Mouse (Mus musculus): ENCODE results near the gene Trpm2. TPM values are rescaled to one million over a fixed set of nuclear protein-coding genes. Genes with fewer than 3 reads are reported as not detected.
"Not testable (repeated sequence)": the region's sequence is repeated elsewhere in the genome, so short reads cannot be mapped to it uniquely, and the experiment has no call there.

Gene Trpm2
- 0.91 and 0.92 TPM in 2 replicates for polyA plus RNA-seq (2015; fragmentation: Nextera tagmentation; extraction: Ambion mirVana)

DNA sequence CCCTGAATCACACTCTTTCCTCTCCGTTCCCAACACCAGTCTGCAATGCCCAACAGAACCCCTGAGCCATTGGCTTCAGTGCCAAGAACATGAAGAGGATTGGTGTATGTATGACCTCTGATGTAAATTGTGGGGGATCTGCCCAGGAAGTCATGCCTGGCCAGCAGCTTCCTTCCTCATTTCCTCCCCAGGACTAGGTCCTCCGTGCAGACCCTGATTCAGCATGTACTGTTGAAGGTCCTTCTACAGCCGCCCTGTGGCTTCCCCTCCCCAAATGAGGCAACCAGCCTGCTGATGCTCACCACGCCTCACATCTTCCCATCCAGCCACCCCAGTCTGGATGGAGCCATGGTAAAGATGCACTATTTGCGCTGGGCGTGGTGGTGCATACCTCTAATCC lies at the start of gene Trpm2:
Trpm2 (minus strand) TSS at position 83 of the 400 bp plus-strand sequence.
- H3K9ac ChIP-seq (ENCODE audit: low read depth, low read length) = 0 out of 2 replicates have a peak within 1 kb of the TSS, but pooled peaks have one; percentile 25
- 78% methylated on average over 6 of the region's 6 CpGs for WGBS
- H3K27ac ChIP-seq (ENCODE audit: low read length) = no peak within 1 kb of the TSS
- ATAC-seq = no peak
- peaks cover 18% of the 10 kb centered on the region for H3K27me3 ChIP-seq (replicated peaks; ENCODE audit: control insufficient read depth, insufficient read depth, low read length)
- H3K4me3 ChIP-seq (ENCODE audit: low read length) = peak within 1 kb of the TSS; percentile 35
- peak within 1 kb of the TSS; percentile 64 for H3K4me2 ChIP-seq (ENCODE audit: low read depth, low read length)
- H3K4me1 ChIP-seq (ENCODE audit: control insufficient read depth, insufficient read depth, low read length) = peaks cover 6% of the 10 kb centered on the region
- H3K36me3 ChIP-seq (ENCODE audit: control insufficient read depth, insufficient read depth, low read length) = no peaks in the 10 kb centered on the region
- H3K9me3 ChIP-seq (ENCODE audit: control insufficient read depth, low read length) = no peaks in the 10 kb centered on the region

DNA sequence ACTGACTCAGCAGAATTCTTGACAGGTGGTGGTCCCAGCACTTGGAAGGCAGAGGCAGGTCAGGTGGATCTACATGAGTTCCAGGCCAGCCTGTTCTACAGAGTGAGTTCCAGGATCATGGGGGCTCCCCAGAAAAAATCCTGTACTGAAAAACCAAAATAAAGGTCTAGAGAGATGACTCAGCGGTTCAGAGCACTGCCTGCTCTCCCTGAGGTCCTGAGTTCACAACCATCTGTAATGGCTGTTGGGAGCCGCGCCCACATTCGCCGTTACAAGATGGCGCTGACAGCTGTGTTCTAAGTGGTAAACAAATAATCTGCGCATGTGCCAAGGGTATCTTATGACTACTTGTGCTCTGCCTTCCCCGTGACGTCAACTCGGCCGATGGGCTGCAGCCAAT lies 49.6 kb upstream of the Trpm2 start:
- ATAC-seq; H3K9ac ChIP-seq (ENCODE audit: low read depth, low read length); H3K4me2 ChIP-seq (ENCODE audit: low read depth, low read length); H3K4me1 ChIP-seq (ENCODE audit: control insufficient read depth, insufficient read depth, low read length); H3K27ac ChIP-seq (ENCODE audit: low read length); H3K36me3 ChIP-seq (ENCODE audit: control insufficient read depth, insufficient read depth, low read length); H3K9me3 ChIP-seq (ENCODE audit: control insufficient read depth, low read length); H3K27me3 ChIP-seq (replicated peaks; ENCODE audit: control insufficient read depth, insufficient read depth, low read length); H3K4me3 ChIP-seq (ENCODE audit: low read length): not testable (repeated sequence)
- WGBS = 97% methylated on average over 6 of the region's 11 CpGs

DNA sequence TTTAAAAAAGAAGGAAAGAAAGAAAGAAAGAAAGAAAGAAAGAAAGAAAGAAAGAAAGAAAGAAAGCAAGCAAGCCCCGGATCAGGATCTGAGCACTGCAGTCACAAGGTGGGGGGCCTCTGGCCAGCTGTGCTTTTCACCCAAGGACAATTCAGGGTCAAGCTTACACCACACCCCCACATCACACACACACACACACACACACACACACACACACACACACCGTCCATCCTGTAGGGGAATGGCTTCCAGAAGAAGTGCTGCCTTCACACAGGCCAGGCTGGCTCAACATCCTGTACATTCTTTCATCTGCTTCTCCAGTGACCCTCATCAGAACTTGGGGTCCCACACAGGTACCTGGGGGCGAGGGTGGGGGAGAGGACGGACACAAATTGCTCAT lies 48.9 kb upstream of the Trpm2 start:
- Histone ChIP-seq H3K9ac (ENCODE audit: low read depth, low read length) (no peak overlapping the region), H3K27me3 (replicated peaks; ENCODE audit: control insufficient read depth, insufficient read depth, low read length) (no peaks in the 10 kb centered on the region), H3K9me3 (ENCODE audit: control insufficient read depth, low read length) (no peaks in the 10 kb centered on the region), H3K4me1 (ENCODE audit: control insufficient read depth, insufficient read depth, low read length) (peaks cover 4% of the 10 kb centered on the region), H3K4me2 (ENCODE audit: low read depth, low read length) (no peak overlapping the region; the same call in 1 of the 2 replicates), H3K27ac (ENCODE audit: low read length) (no peak overlapping the region), H3K36me3 (ENCODE audit: control insufficient read depth, insufficient read depth, low read length) (no peaks in the 10 kb centered on the region), H3K4me3 (ENCODE audit: low read length) (no peak overlapping the region)
- WGBS = 75% methylated on average over 4 of the region's 4 CpGs
- ATAC-seq = peak; percentile 43; the same call in 1 of the 2 replicates

DNA sequence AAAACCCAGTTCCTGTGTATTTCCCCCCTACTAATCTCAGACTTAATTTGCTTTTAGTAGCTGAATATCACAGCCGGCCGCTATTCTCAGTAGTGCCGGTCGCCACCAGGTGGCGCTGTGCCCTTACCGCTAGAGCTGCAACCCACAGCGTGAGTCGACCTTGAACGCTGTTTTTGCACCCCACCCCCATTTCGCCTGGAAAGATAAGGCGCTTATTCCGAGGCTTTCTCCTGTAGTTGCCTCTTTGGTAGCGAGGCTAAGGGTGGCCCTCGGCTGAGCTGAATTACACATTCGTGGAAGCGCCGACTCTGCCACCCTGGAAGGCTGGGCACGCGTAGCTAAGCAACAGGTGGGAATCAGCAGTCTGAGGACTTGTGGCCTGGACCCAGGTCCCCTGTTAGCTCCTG lies 48.4 kb upstream of the Trpm2 start:
- Histone ChIP-seq H3K4me2 (ENCODE audit: low read depth, low read length) (peak overlapping the region; percentile 60), H3K4me1 (ENCODE audit: control insufficient read depth, insufficient read depth, low read length) (peaks cover 4% of the 10 kb centered on the region), H3K27me3 (replicated peaks; ENCODE audit: control insufficient read depth, insufficient read depth, low read length) (no peaks in the 10 kb centered on the region), H3K9me3 (ENCODE audit: control insufficient read depth, low read length) (no peaks in the 10 kb centered on the region), H3K9ac (ENCODE audit: low read depth, low read length) (peak overlapping the region; percentile 60; the same call in 1 of the 2 replicates), H3K4me3 (ENCODE audit: low read length) (peak overlapping the region; percentile 38), H3K36me3 (ENCODE audit: control insufficient read depth, insufficient read depth, low read length) (no peaks in the 10 kb centered on the region), H3K27ac (ENCODE audit: low read length) (no peak overlapping the region)
- WGBS = 19% methylated on average over 19 of the region's 19 CpGs
- peak; percentile 85 for ATAC-seq

DNA sequence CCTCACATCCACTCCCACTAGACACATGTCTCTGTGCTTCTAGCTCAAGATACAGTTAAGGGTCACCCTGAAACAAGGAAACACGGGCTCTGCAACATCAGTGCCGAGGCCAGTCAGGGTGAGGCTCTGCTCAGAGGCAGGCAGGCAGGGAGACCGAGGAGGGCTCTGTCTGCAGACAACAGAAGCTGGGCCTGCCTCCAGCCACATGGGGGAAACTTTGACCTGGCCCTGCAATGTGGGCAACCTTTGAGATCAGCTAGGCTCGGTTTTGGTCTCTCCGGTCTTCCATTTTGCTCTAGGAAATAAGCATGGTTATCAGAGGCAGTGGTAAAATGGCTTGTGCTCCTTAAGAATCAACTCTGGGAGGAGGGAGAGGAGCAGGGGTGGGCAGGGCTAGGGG lies 46.0 kb upstream of the Trpm2 start:
- no peaks in the 10 kb centered on the region for H3K36me3 ChIP-seq (ENCODE audit: control insufficient read depth, insufficient read depth, low read length)
- no peaks in the 10 kb centered on the region for H3K27me3 ChIP-seq (replicated peaks; ENCODE audit: control insufficient read depth, insufficient read depth, low read length)

DNA sequence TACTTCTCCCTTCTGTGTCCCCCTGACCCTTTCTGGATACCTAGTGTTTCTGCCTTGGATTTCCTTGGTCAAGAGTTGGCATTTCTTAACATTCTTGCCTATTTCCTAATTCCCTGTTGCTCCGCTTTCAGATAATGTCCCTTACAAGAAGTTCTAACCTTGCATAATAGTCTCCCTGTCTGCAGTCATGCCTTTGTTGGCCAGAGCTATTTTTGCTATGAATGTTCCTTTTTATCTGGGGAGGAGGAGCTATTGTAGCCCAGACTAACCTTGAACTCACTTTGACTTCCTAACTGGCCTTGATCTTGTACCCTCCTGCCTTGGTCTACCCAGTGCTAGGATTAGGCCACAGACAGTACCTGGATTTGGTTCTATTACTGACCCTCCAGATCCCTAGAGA lies 45.1 kb upstream of the Trpm2 start:
- H3K4me1 ChIP-seq (ENCODE audit: control insufficient read depth, insufficient read depth, low read length) = peaks cover 4% of the 10 kb centered on the region
- no peak for ATAC-seq

More for the DNA sequence above, 46.0 kb upstream of the Trpm2 start:
- WGBS = 53% methylated on average over 5 of the region's 5 CpGs
- Histone ChIP-seq H3K4me1 (ENCODE audit: control insufficient read depth, insufficient read depth, low read length) (peaks cover 4% of the 10 kb centered on the region), H3K4me3 (ENCODE audit: low read length) (no peak overlapping the region), H3K9ac (ENCODE audit: low read depth, low read length) (0 out of 2 replicates have a peak overlapping the region, but pooled peaks have one; percentile 10), H3K9me3 (ENCODE audit: control insufficient read depth, low read length) (no peaks in the 10 kb centered on the region), H3K4me2 (ENCODE audit: low read depth, low read length) (no peak overlapping the region), H3K27ac (ENCODE audit: low read length) (no peak overlapping the region)
- ATAC-seq = no peak

DNA sequence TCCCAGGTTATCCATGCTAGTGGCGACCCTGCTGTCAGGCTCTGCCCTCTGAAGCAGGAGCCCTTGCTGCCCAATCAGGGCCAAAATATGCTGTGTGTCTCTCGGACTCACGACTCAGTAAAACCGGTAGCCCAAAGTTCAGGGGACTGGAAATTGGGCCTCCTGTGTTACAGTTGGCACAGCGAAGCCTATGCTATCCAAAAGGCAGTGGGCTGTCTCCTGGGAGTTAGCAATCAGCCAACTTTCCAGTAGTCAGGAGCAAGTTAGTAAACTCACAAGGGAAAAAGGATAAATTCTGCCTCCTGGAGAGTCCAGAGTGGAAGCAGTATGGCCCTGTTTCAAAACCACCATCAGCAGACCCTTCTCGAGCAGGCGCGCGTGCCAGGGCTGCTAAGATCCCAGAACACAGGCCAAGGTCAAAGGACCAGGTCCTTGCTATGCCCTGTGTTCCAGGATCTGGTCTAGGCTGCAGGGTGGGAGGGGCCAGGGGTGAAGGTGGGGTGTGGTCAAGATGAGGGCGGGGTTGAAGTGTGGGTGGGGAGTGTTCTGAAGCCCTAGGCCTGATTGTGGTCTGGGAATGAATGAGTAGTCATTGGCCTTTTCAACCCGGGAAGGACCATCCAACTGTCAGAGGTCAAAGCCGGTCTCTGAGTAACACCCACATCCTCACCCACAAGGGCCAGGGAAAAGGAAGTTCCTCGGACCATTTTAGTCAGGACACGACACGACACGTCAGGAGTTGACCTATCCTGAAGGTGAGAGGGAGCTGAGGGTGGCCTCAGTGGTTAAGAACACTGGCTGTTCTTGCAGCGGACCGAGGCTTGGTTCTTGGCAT lies 42.5 kb upstream of the Trpm2 start:
- no peak for ATAC-seq
- no peaks in the 10 kb centered on the region for H3K9me3 ChIP-seq (ENCODE audit: control insufficient read depth, low read length)
- no peaks in the 10 kb centered on the region for H3K27me3 ChIP-seq (replicated peaks; ENCODE audit: control insufficient read depth, insufficient read depth, low read length)
- H3K27ac ChIP-seq (ENCODE audit: low read length) = no peak overlapping the region
- no peak overlapping the region for H3K4me3 ChIP-seq (ENCODE audit: low read length)
- WGBS = 94% methylated on average over 18 of the region's 18 CpGs
- no peak overlapping the region for H3K9ac ChIP-seq (ENCODE audit: low read depth, low read length)
- no peak overlapping the region for H3K4me2 ChIP-seq (ENCODE audit: low read depth, low read length)
- no peaks in the 10 kb centered on the region for H3K36me3 ChIP-seq (ENCODE audit: control insufficient read depth, insufficient read depth, low read length)
- peaks cover 7% of the 10 kb centered on the region for H3K4me1 ChIP-seq (ENCODE audit: control insufficient read depth, insufficient read depth, low read length)

More for the DNA sequence above, 45.1 kb upstream of the Trpm2 start:
- Histone ChIP-seq H3K27me3 (replicated peaks; ENCODE audit: control insufficient read depth, insufficient read depth, low read length) (no peaks in the 10 kb centered on the region), H3K4me3 (ENCODE audit: low read length) (no peak overlapping the region), H3K4me2 (ENCODE audit: low read depth, low read length) (no peak overlapping the region), H3K9me3 (ENCODE audit: control insufficient read depth, low read length) (no peaks in the 10 kb centered on the region), H3K9ac (ENCODE audit: low read depth, low read length) (no peak overlapping the region), H3K27ac (ENCODE audit: low read length) (no peak overlapping the region), H3K36me3 (ENCODE audit: control insufficient read depth, insufficient read depth, low read length) (no peaks in the 10 kb centered on the region)
- 85% methylated on average over 1 of the region's 1 CpGs for WGBS

DNA sequence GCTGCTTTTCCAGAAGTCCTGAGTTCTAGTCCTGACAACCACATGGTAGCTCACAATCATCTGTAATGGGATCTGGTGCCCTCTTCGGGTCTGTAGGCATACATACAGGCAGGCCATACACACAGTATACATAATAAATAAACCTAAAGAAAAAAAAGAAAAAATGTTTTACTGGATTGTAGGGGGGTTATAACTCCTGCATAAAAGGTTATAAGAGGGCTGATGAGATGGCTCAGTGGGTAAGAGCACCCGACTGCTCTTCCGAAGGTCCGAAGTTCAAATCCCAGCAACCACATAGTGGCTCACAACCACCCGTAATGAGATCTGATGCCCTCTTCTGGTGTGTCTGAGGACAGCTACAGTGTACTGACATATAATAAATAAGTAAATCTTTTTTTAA lies 40.8 kb upstream of the Trpm2 start:
- not testable (repeated sequence) for H3K9ac ChIP-seq (ENCODE audit: low read depth, low read length)

DNA sequence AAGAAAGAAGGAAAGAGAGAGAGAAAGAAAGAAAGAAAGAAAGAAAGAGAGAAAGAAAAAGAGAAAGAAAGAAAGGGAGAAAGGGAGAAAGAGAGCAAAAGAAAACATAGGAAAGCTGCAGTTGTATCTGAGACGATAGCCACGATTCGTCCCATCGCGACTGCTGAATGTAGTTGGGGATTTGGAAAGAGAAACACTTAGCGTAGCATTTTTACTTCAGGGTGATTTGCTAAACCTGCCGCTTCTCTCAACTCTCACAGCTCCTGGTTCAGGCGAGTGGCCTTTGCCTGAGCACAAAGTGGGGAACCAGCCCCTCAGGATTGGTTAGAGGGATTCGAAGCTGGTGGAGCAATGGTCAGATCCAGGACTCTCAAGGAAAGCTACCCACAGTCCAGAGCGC lies 40.0 kb upstream of the Trpm2 start:
- no peak for ATAC-seq
- Histone ChIP-seq H3K4me1 (ENCODE audit: control insufficient read depth, insufficient read depth, low read length) (peaks cover 28% of the 10 kb centered on the region), H3K27ac (ENCODE audit: low read length) (no peak overlapping the region), H3K9ac (ENCODE audit: low read depth, low read length) (peak overlapping the region; percentile 61; the same call in 1 of the 2 replicates), H3K27me3 (replicated peaks; ENCODE audit: control insufficient read depth, insufficient read depth, low read length) (no peaks in the 10 kb centered on the region), H3K36me3 (ENCODE audit: control insufficient read depth, insufficient read depth, low read length) (no peaks in the 10 kb centered on the region), H3K9me3 (ENCODE audit: control insufficient read depth, low read length) (no peaks in the 10 kb centered on the region), H3K4me2 (ENCODE audit: low read depth, low read length) (peak overlapping the region; percentile 82), H3K4me3 (ENCODE audit: low read length) (peak overlapping the region; percentile 22)
- WGBS = 13% methylated on average over 10 of the region's 10 CpGs

More for the DNA sequence above, 40.8 kb upstream of the Trpm2 start:
- 94% methylated on average over 5 of the region's 5 CpGs for WGBS
- not testable (repeated sequence) for H3K27ac ChIP-seq (ENCODE audit: low read length); ATAC-seq; H3K9me3 ChIP-seq (ENCODE audit: control insufficient read depth, low read length); H3K4me3 ChIP-seq (ENCODE audit: low read length); H3K36me3 ChIP-seq (ENCODE audit: control insufficient read depth, insufficient read depth, low read length); H3K27me3 ChIP-seq (replicated peaks; ENCODE audit: control insufficient read depth, insufficient read depth, low read length); H3K4me2 ChIP-seq (ENCODE audit: low read depth, low read length)
- peaks cover 22% of the 10 kb centered on the region for H3K4me1 ChIP-seq (ENCODE audit: control insufficient read depth, insufficient read depth, low read length)
